Mouse (Mus musculus): ENCODE measurements around the gene Syn3. TPM values are rescaled to one million over a fixed set of nuclear protein-coding genes. Genes with fewer than 3 reads are reported as not detected.

Gene Syn3
- polyA plus RNA-seq, 1 experiment from 2014 or later = 2.1 TPM

- Histone ChIP-seq H3K9ac (peak overlapping the region; percentile 28; the same call in 1 of the 2 replicates), H3K4me2 (replicated peaks) (peak overlapping the region; percentile 54), H3K9me3 (no peaks in the 10 kb centered on the region), H3K4me3 (replicated peaks) (peak overlapping the region; percentile 88), H3K36me3 (no peaks in the 10 kb centered on the region), H3K27me3 (replicated peaks) (no peaks in the 10 kb centered on the region), H3K4me1 (replicated peaks) (no peaks in the 10 kb centered on the region; the same call in 1 of the 2 replicates), H3K27ac (no peak overlapping the region)
- under 1% methylated on average over 3 of the region's 3 CpGs for WGBS
- ATAC-seq = peak; percentile 50; the same call in 1 of the 2 replicates
These were observed 477.3 kb downstream of the Syn3 start for GRCm38 (mm10) chr10:86021408-86021748.

- no peak overlapping the region for H3K27ac ChIP-seq
- 42% methylated on average over 5 of the region's 5 CpGs for WGBS
- no peaks in the 10 kb centered on the region for H3K36me3 ChIP-seq
- no peaks in the 10 kb centered on the region for H3K27me3 ChIP-seq (replicated peaks)
- H3K4me2 ChIP-seq (replicated peaks) = no peak overlapping the region
- no peak for ATAC-seq
- H3K9me3 ChIP-seq = no peaks in the 10 kb centered on the region
- no peak overlapping the region for H3K9ac ChIP-seq
- no peak overlapping the region for H3K4me3 ChIP-seq (replicated peaks)
- no peaks in the 10 kb centered on the region; the same call in 1 of the 2 replicates for H3K4me1 ChIP-seq (replicated peaks)
These were observed 479.9 kb downstream of the Syn3 start for GRCm38 (mm10) chr10:86018813-86019212.

GRCm38 (mm10) chr10:86017781-86018180 is 480.9 kb downstream of the Syn3 start:
- WGBS = 88% methylated on average over 7 of the region's 7 CpGs
- Histone ChIP-seq H3K4me3 (replicated peaks) (no peak overlapping the region), H3K9ac (no peak overlapping the region), H3K4me2 (replicated peaks) (no peak overlapping the region), H3K4me1 (replicated peaks) (no peaks in the 10 kb centered on the region; the same call in 1 of the 2 replicates), H3K27ac (no peak overlapping the region), H3K36me3 (no peaks in the 10 kb centered on the region), H3K9me3 (no peaks in the 10 kb centered on the region), H3K27me3 (replicated peaks) (no peaks in the 10 kb centered on the region)
- ATAC-seq = no peak

- Histone ChIP-seq H3K9ac (no peak within 1 kb of the TSS), H3K4me3 (replicated peaks) (no peak within 1 kb of the TSS), H3K27me3 (replicated peaks) (no peaks in the 10 kb centered on the region), H3K4me2 (replicated peaks) (no peak within 1 kb of the TSS), H3K4me1 (replicated peaks) (no peaks in the 10 kb centered on the region), H3K36me3 (no peaks in the 10 kb centered on the region), H3K9me3 (no peaks in the 10 kb centered on the region), H3K27ac (no peak within 1 kb of the TSS)
- ATAC-seq = no peak
- WGBS = 67% methylated on average over 2 of the region's 2 CpGs
These were observed 486.9 kb downstream of the Syn3 start, which contains the start of gene Bpifc for GRCm38 (mm10) chr10:86011781-86012180. TSS of gene Bpifc (minus strand) at chr10:86011895.

GRCm38 (mm10) chr10:86011172-86011571 is 487.5 kb downstream of the Syn3 start:
- WGBS = 88% methylated on average over 2 of the region's 2 CpGs
- Histone ChIP-seq H3K27me3 (replicated peaks) (no peaks in the 10 kb centered on the region), H3K4me3 (replicated peaks) (no peak overlapping the region), H3K27ac (no peak overlapping the region), H3K9me3 (no peaks in the 10 kb centered on the region), H3K4me2 (replicated peaks) (no peak overlapping the region), H3K4me1 (replicated peaks) (no peaks in the 10 kb centered on the region), H3K36me3 (no peaks in the 10 kb centered on the region), H3K9ac (no peak overlapping the region)
- no peak for ATAC-seq

- Histone ChIP-seq H3K4me1 (replicated peaks) (no peaks in the 10 kb centered on the region), H3K27ac (no peak overlapping the region), H3K9ac (no peak overlapping the region), H3K36me3 (no peaks in the 10 kb centered on the region), H3K4me2 (replicated peaks) (no peak overlapping the region), H3K27me3 (replicated peaks) (no peaks in the 10 kb centered on the region), H3K4me3 (replicated peaks) (no peak overlapping the region), H3K9me3 (no peaks in the 10 kb centered on the region)
- ATAC-seq = no peak
- 6% methylated on average over 6 of the region's 6 CpGs for WGBS
These were observed 488.1 kb downstream of the Syn3 start for GRCm38 (mm10) chr10:86010636-86011035.

- Histone ChIP-seq H3K27me3 (replicated peaks) (no peaks in the 10 kb centered on the region), H3K27ac (no peak overlapping the region), H3K4me1 (replicated peaks) (no peaks in the 10 kb centered on the region), H3K4me2 (replicated peaks) (no peak overlapping the region), H3K4me3 (replicated peaks) (no peak overlapping the region), H3K9ac (no peak overlapping the region), H3K36me3 (no peaks in the 10 kb centered on the region), H3K9me3 (no peaks in the 10 kb centered on the region)
- ATAC-seq = no peak
- 87% methylated on average over 2 of the region's 2 CpGs for WGBS
These were observed 489.0 kb downstream of the Syn3 start for GRCm38 (mm10) chr10:86009688-86010087.

GRCm38 (mm10) chr10:86006455-86006854 is 492.2 kb downstream of the Syn3 start:
- H3K36me3 ChIP-seq = no peaks in the 10 kb centered on the region
- H3K9me3 ChIP-seq = no peaks in the 10 kb centered on the region
- no peak overlapping the region for H3K27ac ChIP-seq
- 71% methylated on average over 5 of the region's 5 CpGs for WGBS
- ATAC-seq = no peak
- H3K9ac ChIP-seq = no peak overlapping the region
- no peaks in the 10 kb centered on the region for H3K4me1 ChIP-seq (replicated peaks)
- no peak overlapping the region for H3K4me3 ChIP-seq (replicated peaks)
- H3K4me2 ChIP-seq (replicated peaks) = no peak overlapping the region
- no peaks in the 10 kb centered on the region for H3K27me3 ChIP-seq (replicated peaks)

Other genes with a start within 250 kb of the Syn3 start
- 44.6 and 46.9 TPM in 2 replicates for gene Timp3, start 198.5 kb downstream of the Syn3 start, polyA plus RNA-seq (2015; fragmentation: Nextera tagmentation; extraction: Ambion mirVana)
- gene Hsp90b1, start 206.6 kb upstream of the Syn3 start, polyA plus RNA-seq (2015; fragmentation: Nextera tagmentation; extraction: Ambion mirVana) = 754 and 764 TPM in 2 replicates
- 1.6 and 2.0 TPM in 2 replicates for gene Ttc41, start 206.9 kb upstream of the Syn3 start, polyA plus RNA-seq (2015; fragmentation: Nextera tagmentation; extraction: Ambion mirVana)